Mouse (Mus musculus): ENCODE data around the gene Sh3bp5. TPM values are rescaled to one million over a fixed set of nuclear protein-coding genes. Genes with fewer than 3 reads are reported as not detected.

Gene Sh3bp5
- total and polyA plus RNA-seq, 3 experiments = 0.19 to 1.0 TPM; not detected in 1

GRCm38 (mm10) chr14:31422395-31422794, 13.5 kb downstream of the Sh3bp5 start:
- H3K27me3 ChIP-seq (ENCODE audit: control insufficient read depth in 1 of 2, insufficient read depth in 2 of 2, low read length in 2 of 2) = no peaks in the 10 kb centered on the region; a peak in 1 of 4 replicates
- H3K36me3 ChIP-seq (ENCODE audit: control insufficient read depth in 1 of 2, insufficient read depth in 2 of 2, low read length in 2 of 2) = 0 out of 4 replicates have a peak, but pooled peaks cover 0 to 2% of the 10 kb centered on the region in 2 experiments
- no peaks in the 10 kb centered on the region for H3K4me1 ChIP-seq (ENCODE audit: control insufficient read depth in 1 of 2, insufficient read depth in 2 of 2, low read length in 2 of 2)
- no peak overlapping the region for H3K27ac ChIP-seq (ENCODE audit: control insufficient read depth, low read depth, low read length)
- TF ChIP-seq ELF1 (IDR thresholded peaks at IDR 0.05; ENCODE audit: low read depth, low read length) = no peak
- no peak for TF ChIP-seq UBTF (IDR thresholded peaks at IDR 0.05; ENCODE audit: borderline replicate concordance, insufficient read depth, low read depth, low read length)
- TF ChIP-seq USF2 (IDR thresholded peaks at IDR 0.05; ENCODE audit: borderline replicate concordance in 1 of 2, insufficient read depth in 1 of 2, low read depth in 1 of 2, low read length in 2 of 2) = no peak
- no peak for TF ChIP-seq ETS1 (IDR thresholded peaks at IDR 0.05; ENCODE audit: low read depth, low read length)
- no peak for TF ChIP-seq MAX (IDR thresholded peaks at IDR 0.05; ENCODE audit: low read length)
- TF ChIP-seq TCF12 (IDR thresholded peaks at IDR 0.05; ENCODE audit: low read depth, low read length) = no peak
- TF ChIP-seq TBP (IDR thresholded peaks at IDR 0.05; ENCODE audit: low read depth, low read length) = no peak
- no peak for TF ChIP-seq USF1 (IDR thresholded peaks at IDR 0.05; ENCODE audit: low read depth, low read length)
- no peak for TF ChIP-seq POLR2AphosphoS2 (IDR thresholded peaks at IDR 0.05; ENCODE audit: low read length)
- no peak for TF ChIP-seq MEF2A (IDR thresholded peaks at IDR 0.05; ENCODE audit: extremely low read depth, insufficient replicate concordance, low read depth, low read length, poor library complexity, severe bottlenecking)
- no peak for TF ChIP-seq JUND (IDR thresholded peaks at IDR 0.05; ENCODE audit: low read depth, low read length)
- no peak for TF ChIP-seq MXI1 (IDR thresholded peaks at IDR 0.05; ENCODE audit: low read depth, low read length)
- TF ChIP-seq ZNF384 (IDR thresholded peaks at IDR 0.05; ENCODE audit: low read depth, low read length) = no peak
- no peak for TF ChIP-seq SMC3 (IDR thresholded peaks at IDR 0.05; ENCODE audit: low read depth, low read length)
- TF ChIP-seq MAFK (IDR thresholded peaks at IDR 0.05; ENCODE audit: borderline replicate concordance, low read depth, low read length) = no peak
- TF ChIP-seq GABPA (IDR thresholded peaks at IDR 0.05; ENCODE audit: low read depth, low read length) = no peak
- H3K9me3 ChIP-seq (replicated peaks; ENCODE audit: insufficient read depth, low read length) = no peaks in the 10 kb centered on the region
- H3K9ac ChIP-seq (ENCODE audit: control insufficient read depth, low read depth, low read length, poor library complexity, severe bottlenecking) = no peak overlapping the region
- H3K79me2 ChIP-seq (ENCODE audit: control insufficient read depth, insufficient read depth, low read length, poor library complexity) = no peaks in the 10 kb centered on the region
- H3K4me3 ChIP-seq (ENCODE audit: control insufficient read depth in 1 of 2, insufficient read depth in 1 of 2, low read depth in 2 of 2, low read length in 2 of 2) = no peak overlapping the region
- no peak for DNase-seq (ENCODE audit: low read depth, low spot score)

- 0 out of 4 replicates have a peak, but pooled peaks cover 0 to 2% of the 10 kb centered on the region in 2 experiments for H3K36me3 ChIP-seq (ENCODE audit: control insufficient read depth in 1 of 2, insufficient read depth in 2 of 2, low read length in 2 of 2)
- TF ChIP-seq ZMIZ1 (IDR thresholded peaks at IDR 0.05; ENCODE audit: low read depth, low read length) (no peak), RCOR1 (IDR thresholded peaks at IDR 0.05; ENCODE audit: low read depth, low read length) (no peak), BHLHE40 (IDR thresholded peaks at IDR 0.05; ENCODE audit: borderline replicate concordance, low read depth, low read length) (no peak), MYB (IDR thresholded peaks at IDR 0.05; ENCODE audit: low read depth, low read length) (no peak), ZC3H11A (IDR thresholded peaks at IDR 0.05; ENCODE audit: low read depth, low read length) (no peak), MXI1 (IDR thresholded peaks at IDR 0.05; ENCODE audit: low read depth, low read length) (no peak), CHD1 (IDR thresholded peaks at IDR 0.05; ENCODE audit: low read depth, low read length) (no peak), SMC3 (IDR thresholded peaks at IDR 0.05; ENCODE audit: low read depth, low read length) (no peak), TBP (IDR thresholded peaks at IDR 0.05; ENCODE audit: low read depth, low read length) (no peak), JUND (IDR thresholded peaks at IDR 0.05; ENCODE audit: low read depth, low read length) (no peak), TCF12 (IDR thresholded peaks at IDR 0.05; ENCODE audit: low read depth, low read length) (no peak), USF1 (IDR thresholded peaks at IDR 0.05; ENCODE audit: low read depth, low read length) (no peak), ETS1 (IDR thresholded peaks at IDR 0.05; ENCODE audit: low read depth, low read length) (no peak), GATA1 (IDR thresholded peaks at IDR 0.05; ENCODE audit: low read depth, low read length) (no peak), MYC (IDR thresholded peaks at IDR 0.05; ENCODE audit: low read depth, low read length) (no peak), KAT2A (conservative IDR thresholded peaks at IDR 0.05; ENCODE audit: low read depth, low read length) (no peak), NRF1 (IDR thresholded peaks at IDR 0.05; ENCODE audit: insufficient read depth, low read depth, low read length, poor library complexity, severe bottlenecking) (no peak), HCFC1 (IDR thresholded peaks at IDR 0.05; ENCODE audit: low read depth, low read length) (no peak), EP300 (IDR thresholded peaks at IDR 0.05; ENCODE audit: low read depth in 1 of 2, low read length in 2 of 2) (no peak)
Observed at GRCm38 (mm10) chr14:31421509-31422295, 14.2 kb downstream of the Sh3bp5 start.

More at GRCm38 (mm10) chr14:31421509-31422295, 14.2 kb downstream of the Sh3bp5 start:
- no peaks in the 10 kb centered on the region; a peak in 1 of 4 replicates for H3K27me3 ChIP-seq (ENCODE audit: control insufficient read depth in 1 of 2, insufficient read depth in 2 of 2, low read length in 2 of 2)
- H3K9ac ChIP-seq (ENCODE audit: control insufficient read depth, low read depth, low read length, poor library complexity, severe bottlenecking) = no peak overlapping the region
- no peak overlapping the region for H3K27ac ChIP-seq (ENCODE audit: control insufficient read depth, low read depth, low read length)
- no peak overlapping the region for H3K4me3 ChIP-seq (ENCODE audit: control insufficient read depth in 1 of 2, insufficient read depth in 1 of 2, low read depth in 2 of 2, low read length in 2 of 2)
- H3K79me2 ChIP-seq (ENCODE audit: control insufficient read depth, insufficient read depth, low read length, poor library complexity) = no peaks in the 10 kb centered on the region
- H3K9me3 ChIP-seq (replicated peaks; ENCODE audit: insufficient read depth, low read length) = no peaks in the 10 kb centered on the region
- DNase-seq (ENCODE audit: low read depth, low spot score) = no peak
- no peaks in the 10 kb centered on the region for H3K4me1 ChIP-seq (ENCODE audit: control insufficient read depth in 1 of 2, insufficient read depth in 2 of 2, low read length in 2 of 2)

Measured in MEL (cell line).